Mouse (Mus musculus): Measurements from ENCODE around the gene Map3k20.

Map3k20 gene

DNA sequence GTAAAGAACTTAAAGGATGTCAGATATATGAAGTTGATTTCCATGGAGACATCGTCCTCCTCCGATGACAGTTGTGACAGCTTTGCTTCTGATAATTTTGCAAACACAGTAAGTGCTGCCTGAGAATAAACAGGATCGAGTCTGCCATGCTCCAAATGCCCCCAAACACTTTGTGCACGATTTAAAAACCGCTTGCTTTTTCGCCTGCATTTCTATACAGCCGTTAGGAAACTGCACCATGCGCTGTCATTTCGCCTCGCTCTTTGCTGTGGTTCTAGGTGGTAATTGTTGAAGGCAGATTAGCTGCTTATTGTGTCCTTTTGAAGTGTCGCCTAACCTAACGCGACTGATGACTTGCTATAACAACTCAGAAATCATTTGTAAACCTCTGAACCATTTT, 193.5 kb downstream of the Map3k20 start:
- no peak for DNase-seq (ENCODE audit: low read depth, low spot score)

DNA sequence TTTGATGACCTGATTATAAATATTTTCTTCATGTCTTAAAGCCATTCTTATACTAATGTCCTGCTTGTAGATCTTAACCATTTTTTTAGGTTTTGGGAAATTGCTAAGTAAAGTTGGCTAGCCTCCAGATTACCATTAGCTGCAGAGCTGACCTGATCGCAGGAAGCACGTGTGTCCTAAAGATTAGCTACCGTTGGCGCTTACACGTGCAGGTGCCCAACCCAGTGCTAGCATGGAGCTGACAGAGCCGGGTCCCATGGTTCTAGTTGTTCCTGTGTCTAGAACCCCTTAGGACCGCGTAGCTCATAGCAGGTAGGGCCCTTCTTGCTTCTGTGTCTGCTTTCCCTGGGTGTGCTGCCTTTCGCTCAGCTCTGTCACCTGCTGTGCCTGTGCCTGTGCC, 194.4 kb downstream of the Map3k20 start:
- no peak for DNase-seq (ENCODE audit: low read depth, low spot score)

DNA sequence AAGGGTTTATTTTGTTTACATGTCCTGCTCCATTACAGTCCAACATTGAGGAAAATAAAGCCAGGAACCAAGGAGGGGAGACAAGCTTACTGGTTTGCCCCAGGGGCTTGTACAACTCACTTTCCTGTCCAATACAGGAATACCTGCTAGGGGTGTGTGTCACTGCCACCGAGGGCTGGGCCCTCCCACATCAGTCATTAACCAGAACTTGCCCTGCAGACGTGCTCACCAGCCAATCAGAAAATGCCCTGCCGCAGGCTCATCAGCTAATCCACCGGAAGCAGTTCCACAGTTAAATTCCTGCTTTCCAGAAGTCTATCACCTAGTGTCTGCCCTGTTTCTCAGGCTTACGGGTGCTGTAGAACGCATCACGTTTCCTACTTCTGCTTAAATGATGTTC, 206.2 kb downstream of the Map3k20 start:
- DNase-seq (ENCODE audit: low read depth, low spot score), result no peak
